Mouse (Mus musculus): Measurements from ENCODE around the gene Stk36.

DNA sequence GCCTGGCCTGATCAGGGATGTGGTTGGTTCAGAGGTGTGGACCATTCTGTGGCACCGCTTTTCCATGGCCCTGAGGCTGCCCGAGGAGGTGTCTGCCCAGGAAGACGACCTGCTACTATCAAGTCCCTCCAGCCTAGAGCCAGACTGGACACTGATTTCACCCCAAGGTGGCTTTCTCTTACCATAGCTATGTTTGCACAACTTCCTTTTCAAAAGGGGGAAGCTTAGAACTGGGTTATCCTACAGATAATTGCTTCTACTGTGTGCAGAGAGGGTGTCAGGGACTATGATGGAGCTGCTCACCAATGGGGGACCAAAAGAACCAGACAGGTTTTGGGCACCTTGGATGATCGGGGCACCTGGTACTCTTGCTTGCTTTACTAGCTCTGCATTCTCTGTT lies 31.5 kb downstream of the Stk36 start:
- TF ChIP-seq CTCF (IDR thresholded peaks at IDR 0.05) (no peak), EP300 (IDR thresholded peaks at IDR 0.05) (no peak)
